Mouse (Mus musculus): Measurements from ENCODE around the gene Pex13.
A peak's percentile ranks its signal among the peaks of the same experiment; 100 is the strongest.
"Not testable (repeated sequence)": the region's sequence is repeated elsewhere in the genome, so short reads cannot be mapped to it uniquely, and the experiment has no call there.

The Pex13 gene

DNA sequence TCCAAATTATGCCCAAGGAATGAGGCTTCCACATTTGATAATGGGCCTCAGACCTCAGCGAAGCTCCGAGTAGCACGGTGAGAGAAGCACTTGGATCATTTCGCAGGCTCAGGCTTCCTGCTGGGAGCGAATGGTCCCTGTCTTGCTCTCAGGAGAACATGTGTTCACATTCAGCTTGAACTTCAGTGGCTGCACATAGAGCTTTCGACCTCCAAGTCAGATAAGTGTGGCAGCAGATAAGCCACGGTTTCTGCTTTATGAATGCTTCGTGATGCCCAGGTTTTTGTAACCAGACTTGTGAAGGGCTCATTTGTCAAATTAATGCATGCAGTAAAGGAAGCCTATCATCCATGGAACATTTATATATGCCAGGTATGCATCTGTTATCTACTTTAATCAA, 31.2 kb downstream of the Pex13 start:
- DNase-seq = no peak

- no peak for DNase-seq
These were observed 31.9 kb downstream of the Pex13 start for GRCm38 (mm10) chr11:23633879-23634215.

DNA sequence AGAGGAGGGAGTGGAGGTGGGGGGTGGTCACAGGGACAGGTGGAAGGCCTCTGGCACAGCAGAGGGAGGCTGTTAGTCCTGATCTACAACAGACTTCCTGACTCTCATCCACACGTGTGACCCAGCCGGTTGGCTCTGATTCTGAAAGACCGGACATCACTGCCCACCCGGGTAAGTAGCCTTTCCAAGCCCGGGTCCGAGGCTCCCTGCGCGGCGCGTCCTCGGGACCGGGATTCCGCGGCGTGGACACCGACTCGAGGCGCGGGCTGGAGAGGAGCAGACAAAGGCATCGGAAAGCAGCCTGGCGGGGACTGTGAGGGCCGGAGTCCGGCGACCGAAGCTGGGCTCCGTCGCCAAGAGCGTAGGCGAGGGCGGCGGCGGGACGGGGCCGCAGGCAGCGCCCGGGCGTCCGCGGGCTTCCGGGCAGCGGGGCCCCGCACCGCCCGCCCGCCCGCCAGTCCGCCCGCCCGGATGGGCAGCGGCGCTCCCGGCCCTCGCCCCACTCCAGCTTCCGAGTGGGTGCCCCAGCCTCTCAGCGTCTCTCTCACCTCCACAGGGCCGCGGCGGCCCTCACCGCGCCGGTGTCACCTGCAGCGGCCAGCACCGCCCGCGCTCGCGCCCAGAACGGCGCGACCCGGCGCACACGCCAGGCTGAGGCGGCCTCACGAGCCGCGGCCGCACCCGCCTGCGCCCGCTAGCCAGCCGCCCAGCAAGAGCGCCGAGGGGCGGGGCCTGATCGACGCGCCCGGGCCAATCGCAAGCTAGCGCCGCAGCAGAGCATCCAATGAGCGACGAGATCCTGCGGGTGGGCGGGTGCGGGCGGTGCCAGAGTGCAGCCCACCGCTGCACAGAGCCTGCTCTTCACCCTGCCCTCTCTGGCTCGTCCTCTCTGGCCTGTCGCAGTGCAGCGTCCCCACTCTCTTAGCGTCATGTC, 32.5 kb downstream of the Pex13 start, which contains the start of gene 0610010F05Rik:
Gene 0610010F05Rik (minus strand): TSS at position 695 of the 934 bp plus-strand sequence.
- peak; percentile 86 to 93 for DNase-seq

GRCm38 (mm10) chr11:23630664-23631063, 35.1 kb downstream of the Pex13 start:
- no peak for DNase-seq

DNA sequence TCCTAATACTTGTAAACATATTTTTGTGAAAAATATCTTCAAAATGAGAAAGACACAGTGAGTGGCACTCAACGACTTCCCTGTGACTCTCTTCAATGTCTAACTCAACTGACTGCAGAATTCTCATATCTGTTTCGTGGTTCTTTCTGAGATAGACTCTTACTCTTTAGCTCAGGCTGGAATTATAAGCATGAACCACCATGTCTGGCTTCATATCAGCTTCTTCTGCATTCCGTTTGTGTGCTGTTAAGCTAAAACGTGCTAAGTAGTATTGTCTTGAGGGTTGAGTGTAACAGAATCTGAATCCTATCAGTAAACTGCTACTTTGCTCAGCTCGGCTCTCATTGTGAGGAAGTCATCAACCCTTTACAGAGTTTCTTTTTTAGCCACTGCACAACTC, 46.8 kb downstream of the Pex13 start:
- no peak for DNase-seq

DNA sequence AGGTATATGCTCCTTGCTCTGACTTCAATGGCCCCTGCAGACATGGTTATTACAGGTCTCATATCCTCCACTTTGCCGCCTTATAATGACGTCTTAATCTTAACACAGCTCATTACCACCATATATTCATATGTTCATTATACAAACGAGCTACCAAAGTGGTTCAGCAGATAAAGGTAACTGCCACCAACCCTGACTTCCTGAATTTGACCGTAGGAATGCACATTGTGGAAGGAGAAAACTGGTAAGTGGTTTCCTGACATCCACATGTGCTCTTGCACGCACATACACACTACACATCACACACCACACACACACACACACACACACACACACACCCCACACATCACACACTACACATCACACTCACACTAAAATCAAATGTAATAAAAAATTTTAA, 51.2 kb downstream of the Pex13 start:
- no peak for DNase-seq

- DNase-seq = not testable (repeated sequence)
These were observed 58.5 kb downstream of the Pex13 start for GRCm38 (mm10) chr11:23607291-23607690.
